Mouse (Mus musculus) forebrain, embryonic 13.5 days (tissue): ENCODE results near the gene Zbtb8a. TPM values are rescaled to one million over a fixed set of nuclear protein-coding genes. Genes with fewer than 3 reads are reported as not detected.

Experiments used
- ATAC-seq: fragments of 200-750 bp; cut with Nextera tagmentation; 2 replicates; pipeline ENCODE4 v1.8.0; 2017
- H3K27ac ChIP-seq: fragments of 300-500 bp; sonication (generic); 2 replicates; pipeline ENCODE4 v1.5.1; 2015; ENCODE audit warnings: inconsistent platforms, mild to moderate bottlenecking, moderate library complexity
- H3K27me3 ChIP-seq: fragments of 300-500 bp; sonication (generic); 2 replicates; pipeline ENCODE4 v1.6.1; 2015; ENCODE audit warnings: mild to moderate bottlenecking, inconsistent platforms
- H3K36me3 ChIP-seq: fragments of 300-500 bp; sonication (generic); 2 replicates; pipeline ENCODE4 v1.6.1; 2015; ENCODE audit warnings: mild to moderate bottlenecking, inconsistent platforms; ENCODE audit not compliant: poor library complexity, severe bottlenecking
- H3K4me1 ChIP-seq: fragments of 300-500 bp; sonication (generic); 2 replicates; pipeline ENCODE4 v1.6.1; 2015; ENCODE audit warnings: inconsistent platforms
- H3K4me2 ChIP-seq: fragments of 300-500 bp; sonication (generic); 2 replicates; pipeline ENCODE4 v1.6.1; 2015; ENCODE audit warnings: inconsistent platforms, mild to moderate bottlenecking, moderate library complexity
- H3K4me3 ChIP-seq: fragments of 300-500 bp; sonication (generic); 2 replicates; pipeline ENCODE4 v1.5.1; 2015; ENCODE audit warnings: mild to moderate bottlenecking, inconsistent platforms
- H3K9ac ChIP-seq: fragments of 300-500 bp; sonication (generic); 2 replicates; pipeline ENCODE4 v1.6.1; 2015; ENCODE audit warnings: mild to moderate bottlenecking, inconsistent platforms
- H3K9me3 ChIP-seq: fragments of 300-500 bp; sonication (generic); replicated peaks from 2 replicates; pipeline ENCODE4 v1.6.1; 2016; ENCODE audit warnings: inconsistent platforms
- WGBS: fragments of 180-500 bp; shearing (Covaris S2); methylation state at CpG from one replicate; pipeline ENCODE4 v1.1.7; 2015; 5-methylcytosine and 5-hydroxymethylcytosine counted together
- polyA plus RNA-seq: library from polyadenylated mRNA; unstranded; fragments of >200 nt; fragmentation: Nextera tagmentation; extraction: Ambion mirVana; gene quantifications from 2 replicates; pipeline ENCODE4 v1.2.1, GENCODE M21; 2015

The Zbtb8a gene
- polyA plus RNA-seq, 1 experiment from 2014 or later: 12.9 TPM

GRCm38 (mm10) chr4:129322042-129322441, 55.9 kb downstream of the Zbtb8a start:
- no peaks in the 10 kb centered on the region for H3K9me3 ChIP-seq
- ATAC-seq: no peak
- H3K36me3 ChIP-seq: peaks cover 83% of the 10 kb centered on the region
- no peaks in the 10 kb centered on the region; the same call in 1 of the 2 replicates for H3K4me1 ChIP-seq
- 93% methylated on average over 5 of the region's 5 CpGs for WGBS
- no peak overlapping the region for H3K4me2 ChIP-seq
- no peak overlapping the region for H3K9ac ChIP-seq
- no peaks in the 10 kb centered on the region for H3K27me3 ChIP-seq
- no peak overlapping the region for H3K4me3 ChIP-seq
- H3K27ac ChIP-seq: no peak overlapping the region

- no peak overlapping the region for H3K9ac ChIP-seq
- no peak overlapping the region for H3K4me2 ChIP-seq
- 98% methylated on average over 1 of the region's 1 CpGs for WGBS
- no peaks in the 10 kb centered on the region for H3K4me1 ChIP-seq
- peaks cover 85% of the 10 kb centered on the region for H3K36me3 ChIP-seq
- ATAC-seq: no peak
- H3K27ac ChIP-seq: no peak overlapping the region
- H3K27me3 ChIP-seq: no peaks in the 10 kb centered on the region
- H3K9me3 ChIP-seq: no peaks in the 10 kb centered on the region
- no peak overlapping the region for H3K4me3 ChIP-seq
These were observed 57.0 kb downstream of the Zbtb8a start for GRCm38 (mm10) chr4:129320876-129321275.

GRCm38 (mm10) chr4:129313886-129314285, 64.0 kb downstream of the Zbtb8a start:
- H3K9me3 ChIP-seq: no peaks in the 10 kb centered on the region
- no peak overlapping the region for H3K27ac ChIP-seq
- no peak overlapping the region for H3K4me2 ChIP-seq
- H3K9ac ChIP-seq: no peak overlapping the region
- peaks cover 92% of the 10 kb centered on the region for H3K36me3 ChIP-seq
- 87% methylated on average over 3 of the region's 3 CpGs for WGBS
- H3K4me3 ChIP-seq: no peak overlapping the region
- ATAC-seq: no peak
- no peaks in the 10 kb centered on the region for H3K4me1 ChIP-seq
- no peaks in the 10 kb centered on the region for H3K27me3 ChIP-seq

- WGBS: 96% methylated on average over 1 of the region's 1 CpGs
- Histone ChIP-seq H3K27ac (no peak overlapping the region), H3K4me1 (no peaks in the 10 kb centered on the region), H3K9ac (no peak overlapping the region), H3K9me3 (no peaks in the 10 kb centered on the region), H3K36me3 (peaks cover 69% of the 10 kb centered on the region), H3K4me2 (no peak overlapping the region), H3K27me3 (no peaks in the 10 kb centered on the region), H3K4me3 (no peak overlapping the region)
- no peak for ATAC-seq
These were observed 70.0 kb downstream of the Zbtb8a start for GRCm38 (mm10) chr4:129307936-129308335.

- no peak overlapping the region for H3K27ac ChIP-seq
- H3K27me3 ChIP-seq: no peaks in the 10 kb centered on the region
- H3K9me3 ChIP-seq: 0 out of 2 replicates have a peak, but pooled peaks cover 4% of the 10 kb centered on the region
- no peak overlapping the region for H3K4me3 ChIP-seq
- H3K4me2 ChIP-seq: no peak overlapping the region
- 70% methylated on average over 1 of the region's 1 CpGs for WGBS
- peaks cover 1% of the 10 kb centered on the region; the same call in 1 of the 2 replicates for H3K4me1 ChIP-seq
- H3K36me3 ChIP-seq: peaks cover 38% of the 10 kb centered on the region
- H3K9ac ChIP-seq: no peak overlapping the region
- no peak for ATAC-seq
These were observed 73.6 kb downstream of the Zbtb8a start for GRCm38 (mm10) chr4:129304306-129304705.

- no peak for ATAC-seq
- 92% methylated on average over 9 of the region's 9 CpGs for WGBS
- Histone ChIP-seq H3K4me1 (peaks cover 6% of the 10 kb centered on the region), H3K36me3 (peaks cover 33% of the 10 kb centered on the region), H3K27ac (no peak overlapping the region), H3K9ac (no peak overlapping the region), H3K4me2 (no peak overlapping the region), H3K27me3 (no peaks in the 10 kb centered on the region), H3K4me3 (no peak overlapping the region), H3K9me3 (0 out of 2 replicates have a peak, but pooled peaks cover 4% of the 10 kb centered on the region)
These were observed 74.1 kb downstream of the Zbtb8a start for GRCm38 (mm10) chr4:129303816-129304215.

Other genes with a start within 250 kb of the Zbtb8a start
- gene Fndc5, start 241.1 kb downstream of the Zbtb8a start, polyA plus RNA-seq: 0.93 and 1.1 TPM in 2 replicates
- gene S100pbp, start 188.4 kb downstream of the Zbtb8a start, polyA plus RNA-seq: 15.6 and 19.1 TPM in 2 replicates
- gene Yars, start 188.4 kb downstream of the Zbtb8a start, polyA plus RNA-seq: 100 and 106 TPM in 2 replicates
- gene C77080, start 116.7 kb downstream of the Zbtb8a start, polyA plus RNA-seq: 3.7 and 3.8 TPM in 2 replicates
- 0.18 and 0.19 TPM in 2 replicates for gene Sync, start 90.5 kb downstream of the Zbtb8a start, polyA plus RNA-seq
- gene Rbbp4, start 42.7 kb downstream of the Zbtb8a start, polyA plus RNA-seq: 534 and 564 TPM in 2 replicates
- gene Zbtb8os, start 42.4 kb downstream of the Zbtb8a start, polyA plus RNA-seq: 33.8 and 36.2 TPM in 2 replicates
- gene Zbtb8b, start 62.7 kb upstream of the Zbtb8a start, polyA plus RNA-seq: 4.3 and 5.3 TPM in 2 replicates
- gene Bsdc1, start 83.5 kb upstream of the Zbtb8a start, polyA plus RNA-seq: 32.8 and 33.6 TPM in 2 replicates
- gene Tssk3, start 112.9 kb upstream of the Zbtb8a start, polyA plus RNA-seq: not detected in 2 replicates
- gene Fam229a, start 113.1 kb upstream of the Zbtb8a start, polyA plus RNA-seq: not detected in 2 replicates
- gene Marcksl1, start 135.5 kb upstream of the Zbtb8a start, polyA plus RNA-seq: 1,756 and 1,774 TPM in 2 replicates
- gene Hdac1, start 164.6 kb upstream of the Zbtb8a start, polyA plus RNA-seq: 189 and 191 TPM in 2 replicates
- gene Lck, start 195.5 kb upstream of the Zbtb8a start, polyA plus RNA-seq: 7.6 and 9.2 TPM in 2 replicates
- gene Fam167b, start 200.4 kb upstream of the Zbtb8a start, polyA plus RNA-seq: 0.31 and 0.68 TPM in 2 replicates
- 251 and 261 TPM in 2 replicates for gene Eif3i, start 222.5 kb upstream of the Zbtb8a start, polyA plus RNA-seq
- gene Tmem234, start 222.6 kb upstream of the Zbtb8a start, polyA plus RNA-seq: 186 and 193 TPM in 2 replicates
- gene Dcdc2b, start 236.1 kb upstream of the Zbtb8a start, polyA plus RNA-seq: 2.3 and 4.5 TPM in 2 replicates
- 30.1 and 31.5 TPM in 2 replicates for gene Iqcc, start 241.0 kb upstream of the Zbtb8a start, polyA plus RNA-seq
- gene Ccdc28b, start 245.8 kb upstream of the Zbtb8a start, polyA plus RNA-seq: 97.7 and 104 TPM in 2 replicates